Mouse (Mus musculus): ENCODE data around the gene Vps8.

DNA sequence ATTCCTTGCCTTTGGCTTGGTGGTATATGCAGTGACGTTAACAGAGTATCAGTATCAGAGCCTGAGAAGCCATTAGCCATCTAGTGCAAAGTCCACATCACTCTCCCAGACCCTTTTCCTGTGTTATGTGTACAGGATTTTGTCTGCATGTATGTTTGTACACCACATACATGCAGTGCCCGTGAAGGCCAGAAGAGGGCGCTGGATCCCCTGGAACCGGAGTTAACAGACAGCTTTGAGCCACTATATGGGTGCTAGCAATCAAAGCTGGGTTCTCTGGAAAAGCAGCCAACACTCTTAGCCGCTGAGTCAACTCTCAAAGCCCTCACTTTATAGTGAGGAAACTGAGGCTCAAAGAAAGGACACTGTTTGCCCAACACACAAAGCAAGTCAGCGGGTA, 30.8 kb upstream of the Vps8 start:
- TF ChIP-seq POLR2A (IDR thresholded peaks at IDR 0.05; ENCODE audit: low read depth, low read length) (no peak), CTCF (conservative IDR thresholded peaks at IDR 0.05; ENCODE audit: insufficient read depth, insufficient read length, low read depth, low read length) (no peak)
